Mouse (Mus musculus) left cerebral cortex, adult 18-20 months (tissue): Measurements from ENCODE around the gene Tff2. TPM values are rescaled to one million over a fixed set of nuclear protein-coding genes. Genes with fewer than 3 reads are reported as not detected.
A peak's percentile ranks its signal among the peaks of the same experiment; 100 is the strongest.

Source experiments
- DNase-seq, 2 experiments: peaks; one replicate each; pipeline ENCODE4 v3.0.0; 2021 to 2022; ENCODE audit warnings: low spot score in 2 of 2, mixed read lengths in 1 of 2
- total RNA-seq, 2 experiments: library from RNA; stranded (reverse); gene quantifications; 2 replicates each; pipeline ENCODE4 v1.2.3; 2021

Tff2 gene
- total RNA-seq, 2 experiments from 2014 or later: not detected

DNA sequence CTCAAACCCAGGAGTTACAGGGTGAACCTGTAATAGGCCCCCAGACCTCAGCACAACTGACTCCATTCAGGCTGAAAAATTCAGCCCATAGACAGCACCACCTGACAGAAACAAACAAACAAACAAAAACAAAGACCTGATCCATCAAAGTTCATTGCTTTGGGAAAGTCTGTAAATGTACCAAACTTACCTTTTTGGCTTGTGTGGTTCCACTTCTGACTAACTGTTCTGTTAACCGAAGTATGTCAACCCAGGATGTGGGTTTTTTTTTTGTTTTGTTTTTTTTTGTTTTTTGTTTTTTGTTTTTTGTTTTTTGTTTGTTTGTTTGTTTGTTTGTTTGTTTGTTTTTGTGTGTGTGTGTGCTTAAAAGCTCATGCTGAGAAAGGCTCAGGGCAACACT, 7.3 kb downstream of the Tff2 start:
- no peak for DNase-seq

- no peak for DNase-seq
Measured at GRCm38 (mm10) chr17:31136291-31136690, 7.8 kb downstream of the Tff2 start.

DNA sequence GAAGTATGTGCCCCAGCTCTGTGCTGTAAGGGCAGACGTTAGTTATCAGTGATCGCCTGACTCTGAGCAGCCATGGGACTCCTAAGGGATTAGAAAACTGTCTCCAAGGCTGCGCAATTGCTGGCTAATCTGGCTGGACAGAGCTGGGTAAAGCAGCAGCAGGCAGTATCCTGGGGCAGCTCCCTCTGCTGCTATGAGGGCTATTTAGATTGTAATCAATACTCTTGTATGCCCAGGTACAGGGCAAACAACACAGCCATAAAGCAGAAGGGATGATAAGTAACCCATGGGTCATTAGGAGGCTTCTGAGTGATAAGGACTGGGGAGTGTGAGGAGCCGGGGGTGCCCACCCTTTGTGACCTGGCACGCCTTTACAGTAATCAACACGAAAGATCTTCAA, 9.2 kb downstream of the Tff2 start:
- DNase-seq: no peak

- no peak for DNase-seq
Measured at GRCm38 (mm10) chr17:31133776-31134175, 10.3 kb downstream of the Tff2 start.

DNA sequence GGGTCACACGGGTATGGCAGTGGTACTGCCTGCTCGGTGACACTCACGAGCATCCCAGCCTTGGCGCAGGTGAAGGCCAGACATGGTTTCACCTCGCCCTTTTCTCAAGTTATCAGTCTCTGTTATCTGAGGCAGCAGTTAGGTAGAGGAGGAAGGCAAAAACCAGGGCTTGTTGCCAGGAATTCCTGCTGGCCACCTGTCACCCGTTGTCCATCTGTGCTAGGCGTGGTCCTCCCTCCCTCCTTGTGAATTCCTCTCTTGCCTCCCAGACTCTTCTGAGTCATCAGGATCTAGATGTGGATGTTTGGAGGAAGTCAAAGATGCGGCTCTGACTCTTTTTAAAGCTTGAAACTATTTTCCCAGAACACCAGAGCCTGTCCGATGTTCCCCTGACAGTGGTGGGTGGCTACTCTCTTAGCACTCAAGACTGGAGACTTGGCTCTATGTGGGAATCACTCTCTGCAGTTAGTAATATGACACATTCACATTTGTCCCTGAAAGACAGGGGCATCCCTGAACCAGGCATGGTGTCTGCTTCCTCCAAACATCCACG, 12.7 kb downstream of the Tff2 start:
- peak; percentile 61 to 64 for DNase-seq

DNA sequence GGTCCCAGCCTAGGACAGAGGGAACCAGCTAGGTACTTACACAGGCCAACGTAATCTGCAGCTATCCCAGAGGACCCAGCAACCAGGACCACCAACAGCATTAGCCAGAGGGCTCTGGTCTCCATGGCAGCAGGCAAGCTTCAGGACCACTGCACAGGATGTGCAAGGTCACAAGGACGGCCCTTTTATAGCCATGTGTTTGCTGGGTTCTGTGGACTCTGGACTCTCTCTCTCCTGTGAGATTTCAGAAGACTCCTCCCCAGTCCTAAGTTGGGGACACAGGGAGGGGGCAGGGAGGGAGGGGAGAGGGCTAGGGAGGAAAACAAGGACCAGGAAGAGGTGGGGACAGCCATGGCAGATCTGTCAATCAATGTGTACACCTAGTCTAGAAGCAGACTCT, 14.6 kb downstream of the Tff2 start, which contains the start of gene Tff3:
Gene Tff3 (minus strand): TSS at position 195 of the 400 bp plus-strand sequence.
- no peak for DNase-seq

GRCm38 (mm10) chr17:31128708-31129318, 15.3 kb downstream of the Tff2 start:
- no peak for DNase-seq

- peak; percentile 37 to 69 for DNase-seq
Measured at GRCm38 (mm10) chr17:31125548-31126266, 18.4 kb downstream of the Tff2 start.

- DNase-seq: peak; percentile 36 to 43
Measured at GRCm38 (mm10) chr17:31121975-31122374, 22.1 kb downstream of the Tff2 start.

GRCm38 (mm10) chr17:31119429-31119828, 24.7 kb downstream of the Tff2 start:
- DNase-seq: peak; percentile 80 to 87

GRCm38 (mm10) chr17:31117946-31118345, 26.1 kb downstream of the Tff2 start:
- no peak for DNase-seq

DNA sequence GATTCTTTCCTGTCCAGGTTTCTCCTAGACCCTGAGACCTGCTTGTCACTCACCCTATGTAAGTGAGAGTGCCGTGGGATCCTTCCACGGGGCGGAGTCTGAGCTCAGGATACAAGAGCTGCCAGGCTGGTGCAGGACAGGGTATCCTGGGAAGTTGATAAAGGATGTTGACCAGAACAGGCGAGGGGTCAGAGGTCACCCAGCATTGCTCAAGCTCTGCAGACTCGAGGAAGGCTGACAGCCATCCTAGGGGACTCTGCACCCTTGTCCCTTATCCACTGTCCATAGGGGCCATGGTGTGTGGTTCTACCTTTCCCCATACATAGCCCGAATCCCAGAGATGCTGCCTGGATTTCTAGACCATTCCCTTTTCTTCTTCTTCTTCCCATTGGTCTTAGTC, 28.0 kb downstream of the Tff2 start:
- no peak for DNase-seq

DNA sequence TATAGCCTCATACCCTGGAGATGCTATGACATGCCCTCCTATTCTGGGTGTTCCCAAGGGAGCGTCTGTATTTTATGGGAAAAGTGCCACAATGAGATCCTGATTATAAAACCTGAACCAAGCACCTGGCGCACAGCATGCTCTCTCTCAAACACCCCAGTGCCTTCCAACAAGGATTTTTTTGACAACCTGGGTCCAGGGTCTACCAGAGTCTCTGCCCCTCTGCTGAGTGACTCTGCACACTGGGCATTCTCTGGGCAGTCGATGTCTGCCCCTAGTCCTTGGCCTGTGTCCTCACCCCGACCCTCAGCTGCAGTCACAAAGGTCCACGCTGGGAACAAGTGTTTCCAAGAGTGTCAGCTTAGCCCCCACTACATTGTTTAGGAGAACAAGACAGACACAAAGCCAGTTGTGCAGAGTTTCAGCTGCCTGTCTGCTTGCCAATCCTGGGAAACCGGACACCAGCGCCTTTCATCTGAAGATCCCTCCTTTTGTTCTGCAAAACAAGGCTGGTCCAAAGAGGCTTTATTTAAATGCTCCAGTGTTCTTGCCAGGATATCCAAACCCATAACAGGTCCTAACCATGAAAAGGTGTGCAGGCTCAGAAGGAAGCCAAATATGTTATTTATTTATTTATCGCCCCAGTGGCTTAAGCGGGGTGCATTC, 30.8 kb downstream of the Tff2 start:
- no peak for DNase-seq

DNA sequence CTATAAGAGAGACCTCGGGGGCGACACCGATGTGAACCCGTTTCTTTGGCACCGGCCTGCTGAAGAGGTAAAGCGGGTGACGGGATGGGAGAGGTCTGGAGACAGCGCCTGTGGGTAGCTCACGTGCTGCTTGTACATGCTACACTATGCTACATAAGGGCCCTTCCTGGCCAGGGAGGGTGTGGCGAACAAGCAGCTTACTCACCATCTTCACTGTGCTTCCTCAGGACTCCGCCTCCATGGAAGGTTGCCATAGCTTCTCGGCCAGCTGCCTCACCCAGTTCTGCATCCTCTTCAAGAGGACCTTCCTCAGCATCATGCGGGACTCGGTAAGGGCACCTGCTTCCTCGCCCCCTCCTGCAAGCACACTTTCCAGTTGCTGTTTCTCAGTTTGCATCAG, 35.7 kb downstream of the Tff2 start:
- DNase-seq: no peak

DNA sequence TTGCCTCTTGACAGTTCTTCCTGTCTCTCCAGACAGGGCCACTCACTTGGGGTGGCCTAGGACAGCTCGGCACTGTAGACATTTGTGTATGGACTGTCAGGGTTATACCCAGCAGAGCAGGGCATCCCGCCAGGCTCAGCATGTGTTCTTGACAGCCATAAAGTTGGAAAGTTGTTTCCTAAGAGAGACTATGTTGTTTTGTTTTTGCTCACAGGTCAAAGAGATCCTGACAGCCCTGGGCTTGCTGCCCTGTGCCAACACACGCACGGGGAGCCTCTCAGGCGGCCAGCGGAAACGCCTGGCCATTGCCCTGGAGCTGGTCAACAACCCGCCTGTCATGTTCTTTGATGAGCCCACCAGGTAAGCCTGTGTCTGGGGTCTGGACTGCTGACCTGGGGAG, 40.3 kb downstream of the Tff2 start:
- DNase-seq: no peak

DNA sequence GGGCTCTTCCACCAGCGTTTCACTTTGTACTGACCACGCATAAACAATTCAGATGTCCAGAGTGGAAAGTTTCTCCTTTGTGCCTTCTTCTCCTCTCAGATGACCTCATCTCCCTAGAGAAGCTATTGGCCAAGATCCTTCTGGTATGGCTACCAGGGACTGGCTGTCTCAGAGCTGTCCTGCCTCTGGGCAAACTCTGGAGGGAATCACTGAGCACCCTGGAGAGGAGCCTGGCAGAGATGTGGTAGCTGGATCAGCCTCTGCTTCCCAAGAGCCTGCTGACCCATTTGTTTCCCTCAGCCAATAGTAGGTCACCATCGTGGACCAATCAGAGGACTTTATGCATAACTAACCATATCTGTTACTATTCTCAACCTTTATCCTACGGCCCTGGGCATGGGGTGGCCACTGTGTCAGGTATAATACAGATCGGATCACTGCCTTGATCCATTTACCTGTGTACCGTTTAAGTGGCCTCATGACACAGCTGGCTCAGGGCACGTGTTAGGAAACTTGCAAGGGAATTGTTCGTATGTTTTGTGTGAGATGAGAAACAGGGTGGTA, 41.0 kb downstream of the Tff2 start:
- no peak for DNase-seq

- no peak for DNase-seq
Measured at GRCm38 (mm10) chr17:31098788-31099187, 45.3 kb downstream of the Tff2 start.

- no peak for DNase-seq
Measured at GRCm38 (mm10) chr17:31096893-31097292, 47.2 kb downstream of the Tff2 start.

- DNase-seq: no peak
Measured at GRCm38 (mm10) chr17:31095570-31095969, 48.5 kb downstream of the Tff2 start.

DNA sequence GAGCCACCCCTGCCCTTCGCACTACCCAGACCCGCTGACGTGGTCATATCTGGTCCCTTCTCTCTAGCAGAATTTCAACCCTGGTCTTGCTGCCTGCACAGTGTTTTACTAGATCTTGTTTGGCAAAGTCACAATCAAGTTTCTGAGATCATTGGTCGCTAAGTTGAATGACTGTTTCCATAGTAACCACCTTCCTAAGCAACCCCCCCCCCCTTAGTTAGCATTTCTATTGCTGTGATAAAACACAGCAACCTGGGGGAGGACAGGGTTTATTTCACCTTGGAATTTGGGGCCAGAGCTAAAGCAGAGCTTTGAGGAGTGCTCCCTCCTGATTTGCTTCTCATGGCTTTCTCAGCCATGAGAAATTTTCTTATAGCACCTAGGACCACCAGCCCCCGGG, 49.3 kb downstream of the Tff2 start:
- DNase-seq: no peak
